Mouse (Mus musculus): ENCODE data around the gene Iqce.

Gene Iqce

DNA sequence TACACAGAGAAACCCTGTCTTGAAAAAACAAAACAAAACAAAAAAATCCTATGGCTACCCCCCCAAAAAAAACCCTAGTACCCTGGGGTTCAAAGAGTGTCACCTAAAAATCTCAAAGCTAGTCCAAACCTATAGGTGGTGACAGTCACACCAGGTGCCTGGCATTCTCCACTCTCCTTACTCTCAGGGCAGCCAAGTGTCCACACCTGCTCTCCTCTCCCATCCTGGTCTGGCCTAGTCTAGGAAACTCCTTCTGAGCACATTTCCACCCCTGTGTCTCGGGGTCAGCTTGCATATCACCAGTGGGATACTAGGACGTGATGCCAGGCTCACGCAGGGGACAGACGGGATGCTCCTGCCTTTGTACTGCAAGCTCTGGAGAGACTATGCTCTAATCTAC lies 62.9 kb downstream of the Iqce start:
- no peak for ATAC-seq (ENCODE audit: low TSS enrichment)

- ATAC-seq (ENCODE audit: low TSS enrichment): no peak
Measured at GRCm38 (mm10) chr5:140638484-140638883, 63.7 kb downstream of the Iqce start.

- no peak for ATAC-seq (ENCODE audit: low TSS enrichment)
Measured at GRCm38 (mm10) chr5:140637989-140638388, 64.2 kb downstream of the Iqce start.

GRCm38 (mm10) chr5:140637058-140637410 lies 65.1 kb downstream of the Iqce start:
- no peak for ATAC-seq (ENCODE audit: low TSS enrichment)

DNA sequence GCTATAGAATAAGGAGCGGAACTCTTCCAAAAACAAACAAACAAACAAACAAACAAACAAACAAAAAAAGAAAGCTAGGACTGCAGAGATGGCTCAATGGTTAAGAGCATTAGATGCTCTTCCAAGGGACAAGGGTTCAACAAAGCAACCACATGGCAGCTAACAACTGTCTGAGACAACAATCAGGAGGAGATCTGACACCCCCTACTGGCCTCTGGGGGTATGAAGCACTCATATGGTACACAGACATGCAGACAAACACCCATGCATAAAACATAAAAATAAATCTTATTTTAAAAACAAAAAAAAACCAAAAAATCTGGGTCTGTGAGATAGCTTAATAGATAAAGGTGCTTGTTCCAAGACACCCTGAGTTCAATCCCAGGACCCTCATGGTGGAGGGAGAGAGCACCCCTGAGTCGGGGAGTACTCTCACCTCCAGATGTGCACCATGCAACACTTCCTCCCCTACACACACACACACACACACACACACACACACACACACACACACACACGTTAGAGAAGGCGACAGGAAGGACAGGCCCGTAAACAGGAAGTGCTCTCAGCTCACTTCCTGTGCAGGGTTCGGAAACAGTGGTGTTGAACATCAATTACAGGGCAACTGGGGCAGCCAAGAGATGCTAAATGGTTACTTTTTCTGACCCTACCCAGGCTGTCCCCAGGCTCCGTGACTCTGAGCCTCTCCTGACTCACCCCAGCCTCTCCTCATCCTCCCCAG lies 65.7 kb downstream of the Iqce start:
- ATAC-seq (ENCODE audit: low TSS enrichment): no peak

GRCm38 (mm10) chr5:140634798-140635722 lies 67.1 kb downstream of the Iqce start:
- ATAC-seq (ENCODE audit: low TSS enrichment): peak; percentile 34; the same call in 1 of the 2 replicates

GRCm38 (mm10) chr5:140633432-140633831 lies 68.7 kb downstream of the Iqce start:
- no peak for ATAC-seq (ENCODE audit: low TSS enrichment)

DNA sequence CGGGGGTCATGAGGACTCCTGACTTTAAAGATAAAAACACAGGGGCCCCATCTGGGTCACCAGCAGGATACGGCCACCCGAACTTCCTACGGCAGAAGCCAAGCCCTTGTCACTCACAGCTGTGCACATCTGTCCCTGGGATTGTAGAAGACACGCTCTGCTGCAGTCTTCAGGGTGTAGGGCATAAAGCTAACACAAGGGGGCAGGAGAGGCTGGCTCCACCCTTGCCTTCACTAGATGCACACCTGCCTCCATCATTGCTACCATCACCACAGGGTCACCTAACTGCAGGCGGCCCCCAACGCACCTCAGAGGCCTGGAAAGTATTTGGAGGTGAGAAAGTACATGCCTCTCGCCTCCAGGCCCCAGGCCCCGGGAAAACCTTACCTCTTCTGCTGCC lies 73.2 kb downstream of the Iqce start:
- ATAC-seq (ENCODE audit: low TSS enrichment): no peak

GRCm38 (mm10) chr5:140627580-140627979 lies 74.6 kb downstream of the Iqce start:
- no peak for ATAC-seq (ENCODE audit: low TSS enrichment)

- no peak for ATAC-seq (ENCODE audit: low TSS enrichment)
Measured at GRCm38 (mm10) chr5:140624961-140625360, 77.2 kb downstream of the Iqce start.

- no peak for ATAC-seq (ENCODE audit: low TSS enrichment)
Measured at GRCm38 (mm10) chr5:140624238-140624637, 77.9 kb downstream of the Iqce start.

- ATAC-seq (ENCODE audit: low TSS enrichment): no peak
Measured at GRCm38 (mm10) chr5:140623791-140624190, 78.4 kb downstream of the Iqce start.

DNA sequence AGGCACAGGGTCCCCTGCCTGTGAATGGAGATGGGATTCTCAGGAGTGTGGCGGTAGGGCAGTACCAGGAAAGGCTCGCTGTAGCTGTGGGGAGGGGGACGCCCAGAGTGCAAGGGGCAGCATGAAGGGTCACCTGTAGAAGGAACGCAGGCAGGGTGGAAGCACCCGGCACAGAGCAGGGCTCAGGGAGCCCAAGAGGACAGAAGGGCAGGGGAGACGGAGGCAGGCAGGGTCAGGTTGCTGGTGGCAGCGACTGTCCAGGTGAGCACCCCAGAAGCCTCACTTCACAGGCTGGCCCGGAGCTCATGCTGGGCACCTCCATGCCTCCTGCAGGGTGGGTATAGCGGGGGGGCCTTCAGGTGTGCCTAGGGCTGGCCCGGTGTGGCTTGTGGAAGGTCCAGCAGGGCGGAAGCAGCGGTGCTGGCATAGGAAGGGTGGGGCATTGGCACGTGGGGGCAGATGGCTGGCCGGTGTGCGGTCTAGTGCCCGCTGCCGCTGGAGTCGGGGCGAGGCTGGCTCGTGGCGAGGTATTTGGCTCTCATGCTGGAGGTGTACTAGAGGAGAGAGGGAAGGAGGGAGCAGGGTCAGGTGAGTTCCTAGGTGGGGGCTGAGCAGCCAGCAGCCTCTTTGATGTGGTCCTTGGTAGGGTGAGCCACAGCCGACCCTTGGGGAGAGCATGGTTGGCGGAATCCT lies 79.1 kb downstream of the Iqce start:
- ATAC-seq (ENCODE audit: low TSS enrichment): no peak

- ATAC-seq (ENCODE audit: low TSS enrichment): no peak
Measured at GRCm38 (mm10) chr5:140621517-140621916, 80.7 kb downstream of the Iqce start.

GRCm38 (mm10) chr5:140621092-140621491 lies 81.1 kb downstream of the Iqce start:
- no peak for ATAC-seq (ENCODE audit: low TSS enrichment)

DNA sequence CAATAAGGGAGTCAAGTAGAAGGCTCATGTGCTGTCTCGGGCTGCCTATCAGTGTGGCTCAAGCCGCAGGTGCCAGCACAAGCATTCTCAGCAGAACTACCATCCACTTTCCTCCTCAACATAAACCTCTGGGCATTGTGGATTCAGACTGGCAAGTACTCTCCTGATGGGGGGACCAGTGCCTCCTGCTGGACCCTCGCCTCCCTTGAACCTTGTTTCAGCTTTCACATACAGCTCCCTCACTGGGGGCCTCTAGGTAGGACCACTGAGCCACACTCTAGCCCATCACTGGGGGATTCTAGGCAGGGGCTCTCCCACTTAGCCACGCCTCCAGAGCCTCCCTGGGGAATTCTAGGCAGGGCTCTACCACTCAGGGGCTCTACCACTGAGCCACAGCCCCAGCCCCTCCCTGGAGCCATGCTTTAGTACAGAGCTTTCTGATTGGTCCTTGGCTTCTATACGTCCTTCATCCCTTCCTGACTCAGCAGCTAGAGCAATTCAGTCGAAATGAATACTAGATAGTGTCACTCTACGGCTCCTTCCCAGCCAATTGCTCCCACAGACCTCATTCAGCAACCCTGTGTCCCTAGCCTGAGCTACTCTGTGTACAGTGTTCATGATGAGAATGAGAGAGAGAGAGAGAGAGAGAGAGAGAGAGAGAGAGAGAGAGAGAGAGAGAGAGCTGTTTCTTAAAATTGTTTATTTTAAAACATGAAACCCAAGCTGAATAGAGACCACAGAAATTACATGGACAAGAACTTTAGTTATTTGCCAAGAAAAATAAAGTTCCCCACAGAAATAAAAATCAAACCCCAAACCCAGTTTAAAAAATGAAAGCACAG lies 82.1 kb downstream of the Iqce start:
- peak; percentile 64 for ATAC-seq (ENCODE audit: low TSS enrichment)

DNA sequence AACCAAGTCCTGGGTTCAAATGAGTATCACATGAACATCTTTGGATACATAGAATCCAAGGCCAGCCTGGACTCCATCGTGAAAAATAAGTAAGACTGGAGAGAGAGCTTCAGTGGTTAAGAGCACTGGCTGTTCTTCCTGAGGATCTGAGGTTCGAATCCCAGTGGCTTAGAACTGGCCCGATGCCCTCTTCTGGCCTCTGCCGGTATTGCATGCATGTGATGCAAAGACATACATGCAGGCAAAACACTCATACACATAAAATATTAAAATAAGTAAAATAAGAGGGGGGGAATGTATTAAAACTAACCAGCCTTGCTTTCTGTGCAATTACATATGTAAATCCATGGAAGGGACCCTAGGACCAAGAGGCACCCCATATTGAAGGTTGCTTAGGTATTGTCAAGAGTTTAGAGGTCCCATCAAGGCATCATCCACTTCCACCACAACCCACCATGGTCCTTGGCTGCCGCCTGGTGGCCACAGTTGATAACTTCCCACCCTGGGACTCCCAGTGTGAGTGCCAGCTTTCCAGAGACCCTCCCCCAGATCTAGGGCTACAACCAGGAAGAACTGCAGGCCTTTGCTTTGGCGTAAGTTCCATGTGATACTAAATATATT lies 82.9 kb downstream of the Iqce start:
- ATAC-seq (ENCODE audit: low TSS enrichment): 0 out of 2 replicates have a peak, but pooled peaks have one; percentile 24

GRCm38 (mm10) chr5:140617714-140618113 lies 84.5 kb downstream of the Iqce start:
- ATAC-seq (ENCODE audit: low TSS enrichment): no peak

- no peak for ATAC-seq (ENCODE audit: low TSS enrichment)
Measured at GRCm38 (mm10) chr5:140616691-140617090, 85.5 kb downstream of the Iqce start.

DNA sequence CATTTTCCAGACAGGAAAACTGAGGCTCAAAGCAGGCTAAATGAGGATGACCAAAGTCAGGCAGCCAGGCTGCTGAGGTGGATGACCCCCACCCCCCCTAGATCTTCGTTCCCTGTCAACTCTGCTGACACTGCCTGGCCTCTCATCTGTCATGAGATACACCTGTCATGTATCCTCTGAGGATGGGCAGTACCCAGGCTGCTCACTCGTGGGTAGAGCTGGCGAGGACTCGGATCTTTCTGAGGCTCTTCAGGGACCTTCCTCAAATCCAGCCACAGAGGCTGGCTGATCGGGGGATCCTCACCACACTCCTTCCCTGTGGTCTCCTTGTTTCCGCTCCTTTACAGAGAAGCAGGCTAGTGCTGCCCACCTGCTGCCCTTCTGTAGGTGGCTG lies 86.1 kb downstream of the Iqce start:
- ATAC-seq (ENCODE audit: low TSS enrichment): no peak
